Mouse (Mus musculus) T-helper 17 cell (primary cell): ENCODE results near the gene Olfr859.
"Not testable (repeated sequence)": the region's sequence is repeated elsewhere in the genome, so short reads cannot be mapped to it uniquely, and the experiment has no call there.

ENCODE experiments used
- in situ Hi-C, 2 experiments: fragments of 300-600 bp; cut with MboI, MseI; formaldehyde crosslinking; loops; 1 replicate in 1 of 2; 2 replicates in 1 of 2; pipeline ENCODE4 v1.15.1; 2025; ENCODE audit warnings: high pct_unique_total_duplicates in 2 of 2

The Olfr859 gene

GRCm38 (mm10) chr9:19804606-19805005 lies at the start of gene Olfr859:
Gene Olfr859, plus strand, starts transcription at chr9:19804906.
- in situ Hi-C loops: not testable (repeated sequence)

GRCm38 (mm10) chr9:19769136-19769535 lies 35.6 kb upstream of the Olfr859 start:
- in situ Hi-C loops: no loop called here

- in situ Hi-C loops: no loop called here
These were observed 35.0 kb upstream of the Olfr859 start for GRCm38 (mm10) chr9:19769701-19770100.

GRCm38 (mm10) chr9:19779983-19780382 lies 24.7 kb upstream of the Olfr859 start, which contains the start of gene Olfr58:
Gene Olfr58, plus strand, starts transcription at chr9:19780283.
- in situ Hi-C loops: no loop called here

- in situ Hi-C loops: no loop called here
These were observed 1.7 kb upstream of the Olfr859 start for GRCm38 (mm10) chr9:19803000-19803399.

- in situ Hi-C loops: no loop called here
These were observed 44.9 kb downstream of the Olfr859 start, which contains the start of gene Olfr860 for GRCm38 (mm10) chr9:19849647-19850046. Gene Olfr860, minus strand, starts transcription at chr9:19849747.
